Mouse (Mus musculus) G1E-ER4 (cell line): Measurements from ENCODE around the gene Clta. TPM values are rescaled to one million over a fixed set of nuclear protein-coding genes. Genes with fewer than 3 reads are reported as not detected.

ENCODE experiments used
- GATA1 ChIP-seq: IDR thresholded peaks from one replicate; pipeline ENCODE4 v1.8.0; 2012; ENCODE audit warnings: low read length, inconsistent platforms
- polyA plus RNA-seq: library from polyadenylated mRNA; stranded (reverse); fragments of >175 nt; gene quantifications from 2 replicates; pipeline ENCODE4 v1.2.3, GENCODE M21; 2012

The Clta gene
- polyA plus RNA-seq, 1 experiment: 529 TPM

- no peak for TF ChIP-seq GATA1
These were observed 29.2 kb upstream of the Clta start for GRCm38 (mm10) chr4:43974914-43975616.

- TF ChIP-seq GATA1: no peak
These were observed 28.0 kb upstream of the Clta start for GRCm38 (mm10) chr4:43976223-43976740.

- no peak for TF ChIP-seq GATA1
These were observed 25.5 kb upstream of the Clta start for GRCm38 (mm10) chr4:43978521-43979443.

- no peak for TF ChIP-seq GATA1
These were observed 24.5 kb upstream of the Clta start for GRCm38 (mm10) chr4:43979746-43980145.

GRCm38 (mm10) chr4:43980236-43980635 is 24.0 kb upstream of the Clta start:
- TF ChIP-seq GATA1: no peak

GRCm38 (mm10) chr4:43980846-43981245 is 23.4 kb upstream of the Clta start:
- no peak for TF ChIP-seq GATA1

GRCm38 (mm10) chr4:43981251-43981650 is 23.0 kb upstream of the Clta start:
- TF ChIP-seq GATA1: no peak

GRCm38 (mm10) chr4:43982053-43982732 is 22.1 kb upstream of the Clta start:
- no peak for TF ChIP-seq GATA1

GRCm38 (mm10) chr4:43983181-43983580 is 21.1 kb upstream of the Clta start, which contains the start of gene Ccin:
TSS of gene Ccin (plus strand) at chr4:43983483.
- no peak for TF ChIP-seq GATA1

GRCm38 (mm10) chr4:43983756-43984155 is 20.5 kb upstream of the Clta start:
- TF ChIP-seq GATA1: no peak

- no peak for TF ChIP-seq GATA1
These were observed 19.9 kb upstream of the Clta start for GRCm38 (mm10) chr4:43984326-43984725.

- TF ChIP-seq GATA1: no peak
These were observed 15.3 kb upstream of the Clta start for GRCm38 (mm10) chr4:43988976-43989375.

- no peak for TF ChIP-seq GATA1
These were observed 11.2 kb upstream of the Clta start for GRCm38 (mm10) chr4:43993072-43993471.

- TF ChIP-seq GATA1: no peak
These were observed 9.9 kb upstream of the Clta start for GRCm38 (mm10) chr4:43994342-43994741.

GRCm38 (mm10) chr4:44003622-44004021 is 630 bp upstream of the Clta start:
- no peak for TF ChIP-seq GATA1
